Mouse (Mus musculus): ENCODE results near the gene A630001G21Rik.
A peak's percentile ranks its signal among the peaks of the same experiment; 100 is the strongest.

The A630001G21Rik gene

DNA sequence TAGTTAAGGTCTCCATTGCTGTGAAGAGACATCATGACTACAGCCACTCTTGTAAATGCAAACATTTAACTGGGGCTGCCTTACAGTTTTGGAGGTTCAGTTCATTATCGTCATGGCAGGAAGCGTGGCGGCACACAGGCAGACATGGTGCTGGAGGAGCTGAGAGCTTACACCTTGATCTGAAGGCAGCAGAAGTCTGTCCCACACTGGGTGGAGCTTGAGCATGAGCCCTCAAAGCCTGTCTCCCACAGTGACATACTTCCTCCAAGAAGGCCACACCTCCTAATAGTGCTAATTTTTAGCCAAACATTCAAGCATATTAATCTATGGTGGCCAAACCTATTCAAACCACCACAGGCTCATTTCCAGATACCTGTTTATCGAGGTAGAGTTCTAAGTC lies at the start of gene A630001G21Rik:
A630001G21Rik (minus strand) TSS at position 208 of the 400 bp plus-strand sequence.
- DNase-seq: peak; percentile 61

DNA sequence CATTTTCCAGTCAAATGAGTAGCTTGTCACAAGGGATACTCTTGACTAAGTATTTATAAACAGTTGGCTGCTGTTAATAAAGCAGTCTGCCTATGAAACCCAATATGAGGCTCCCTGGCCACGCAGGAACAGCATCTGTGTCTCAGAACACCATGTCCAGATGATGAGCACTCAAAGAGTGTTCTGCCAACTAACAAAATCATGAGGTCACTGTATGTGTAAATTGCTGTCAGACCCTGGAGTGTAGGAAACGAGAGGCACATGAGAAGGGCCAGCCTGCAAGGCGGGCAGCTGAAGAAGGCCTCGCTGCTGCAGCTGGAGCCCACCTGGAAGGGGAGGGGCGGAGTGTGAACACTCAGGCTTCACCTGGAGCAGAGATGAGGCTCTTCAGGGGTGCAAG lies 48.7 kb upstream of the A630001G21Rik start:
- peak; percentile 92 for DNase-seq

DNA sequence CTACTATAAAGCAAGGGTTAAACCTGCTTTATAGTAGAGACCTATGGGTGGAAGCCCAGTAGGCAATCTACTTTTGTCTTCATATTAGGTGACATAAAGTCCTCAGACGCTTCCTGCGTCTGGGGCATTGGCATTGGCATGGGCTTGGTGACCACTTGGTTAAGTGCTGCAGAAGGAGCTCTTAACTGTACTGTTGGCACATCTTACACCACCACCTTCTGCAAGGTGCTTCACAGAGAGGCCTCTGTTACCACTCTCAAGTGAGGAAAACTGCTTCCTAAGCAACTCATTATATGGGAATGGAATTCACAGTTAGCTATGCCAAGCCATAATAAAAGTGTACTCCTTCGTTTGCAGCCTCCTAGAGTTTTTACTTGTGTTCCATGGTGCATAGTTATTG lies 46.5 kb upstream of the A630001G21Rik start:
- peak; percentile 25 for DNase-seq

DNA sequence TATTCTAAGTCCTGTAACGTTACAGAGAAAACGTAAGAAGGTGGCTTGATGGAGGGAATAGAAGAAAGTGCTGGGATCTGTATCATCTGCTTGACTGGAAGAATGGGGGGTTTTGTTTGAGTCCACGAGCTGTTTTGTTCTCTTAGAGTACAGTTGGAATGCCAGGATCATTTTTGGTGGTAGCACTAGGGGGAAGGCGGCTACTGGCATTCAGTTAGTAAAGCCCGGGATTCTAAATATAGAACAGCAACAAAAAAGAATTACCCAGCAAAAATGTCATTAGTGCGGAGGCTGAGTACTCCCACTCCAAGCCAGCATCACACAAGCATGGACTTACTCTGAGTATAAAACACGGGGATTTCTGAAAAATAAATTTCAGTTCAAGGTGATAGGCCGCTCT lies 43.8 kb upstream of the A630001G21Rik start:
- DNase-seq: peak; percentile 71

DNA sequence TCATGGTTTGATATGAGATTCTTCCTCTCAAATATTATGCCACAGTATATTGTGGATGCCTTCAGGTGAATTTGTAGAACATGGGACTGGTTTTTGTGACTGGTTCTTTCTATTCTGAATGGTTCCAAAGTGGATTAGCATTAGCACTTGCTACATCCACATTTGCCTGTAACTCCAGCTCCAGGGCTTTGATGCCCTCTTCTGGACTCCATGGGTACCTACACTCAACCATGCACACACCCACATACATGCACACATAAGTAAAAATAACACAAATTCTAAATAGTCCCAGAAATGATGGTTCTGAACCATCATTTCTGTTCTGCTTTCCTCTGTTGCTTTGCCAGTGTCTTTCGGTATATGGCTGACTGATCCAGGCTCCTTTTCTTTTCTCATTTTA lies 41.3 kb upstream of the A630001G21Rik start:
- DNase-seq: no peak

DNA sequence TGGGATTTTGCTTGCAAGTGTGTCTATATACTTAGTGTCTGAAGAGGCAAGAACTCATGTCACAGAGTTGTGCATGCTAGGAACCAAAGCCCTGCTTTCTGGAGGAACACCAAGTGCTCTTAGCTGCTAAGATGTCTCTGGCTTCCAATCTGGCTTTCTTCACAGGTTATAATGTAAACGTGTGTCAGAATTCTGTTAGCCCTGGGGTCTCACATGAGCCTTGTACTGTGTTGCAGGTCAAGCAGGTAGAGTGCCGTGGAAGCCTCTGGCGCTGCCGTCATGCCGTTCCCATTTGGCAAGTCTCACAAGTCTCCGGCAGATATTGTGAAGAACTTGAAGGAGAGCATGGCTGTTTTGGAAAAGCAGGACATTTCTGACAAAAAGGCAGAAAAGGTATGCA lies 39.7 kb upstream of the A630001G21Rik start:
- DNase-seq: peak; percentile 66

DNA sequence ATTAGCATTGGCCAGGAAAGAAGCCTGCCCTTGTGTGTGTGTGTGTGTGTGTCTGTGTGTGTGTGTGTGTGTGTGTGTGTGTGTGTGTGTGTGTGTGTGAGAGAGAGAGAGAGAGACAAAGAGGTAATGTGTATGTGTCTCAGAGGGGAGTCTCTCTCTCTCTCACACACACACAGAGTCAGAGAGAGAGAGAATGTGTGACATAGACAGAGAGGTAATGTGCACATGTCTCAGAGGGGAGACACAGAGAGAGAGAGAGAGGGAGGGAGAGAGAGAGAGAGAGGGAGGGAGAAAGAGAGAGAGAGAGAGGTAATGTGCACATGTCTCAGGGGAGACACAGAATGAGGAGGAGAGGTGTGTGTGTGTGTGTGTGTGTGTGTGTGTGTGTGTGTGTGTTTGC lies 35.8 kb upstream of the A630001G21Rik start:
- peak; percentile 36 for DNase-seq

DNA sequence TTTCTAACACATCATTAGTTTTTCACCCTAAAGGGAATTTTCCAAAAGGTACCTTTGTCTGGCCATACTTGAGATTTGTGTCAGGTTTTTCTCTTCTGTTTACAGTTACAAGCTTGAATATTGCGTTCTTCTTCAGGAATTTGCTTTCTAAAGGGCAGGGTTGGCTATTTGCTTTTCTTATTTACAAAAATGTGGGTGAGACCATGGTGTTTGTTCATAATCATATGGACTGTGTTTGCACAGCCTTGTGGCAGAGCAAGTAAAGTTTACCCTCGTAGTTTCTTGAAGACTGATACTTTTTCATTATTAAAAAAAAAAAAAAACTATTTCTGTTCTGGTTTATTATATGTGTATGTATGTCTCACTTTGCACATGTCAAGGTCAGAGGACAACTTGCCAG lies 32.3 kb upstream of the A630001G21Rik start:
- DNase-seq: no peak

DNA sequence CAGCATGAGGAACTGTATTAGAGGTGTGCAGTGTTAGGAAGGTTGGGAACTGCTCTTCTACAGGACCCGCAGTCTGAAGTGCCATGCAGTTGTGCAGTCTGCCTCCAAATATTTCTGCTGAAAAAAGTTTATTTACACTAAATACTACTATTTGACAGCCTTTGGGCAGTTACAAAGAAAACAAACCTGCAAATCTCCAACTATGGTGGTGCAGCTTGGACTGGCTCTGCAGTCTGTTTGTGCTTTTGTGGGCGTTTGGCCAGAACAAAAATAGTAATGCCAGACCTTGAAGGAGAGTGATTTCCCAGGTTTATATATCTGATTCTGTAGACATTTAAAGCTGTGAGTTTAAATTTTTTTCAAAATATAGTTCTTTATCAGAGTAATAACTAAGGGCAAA lies 31.9 kb upstream of the A630001G21Rik start:
- DNase-seq: no peak

DNA sequence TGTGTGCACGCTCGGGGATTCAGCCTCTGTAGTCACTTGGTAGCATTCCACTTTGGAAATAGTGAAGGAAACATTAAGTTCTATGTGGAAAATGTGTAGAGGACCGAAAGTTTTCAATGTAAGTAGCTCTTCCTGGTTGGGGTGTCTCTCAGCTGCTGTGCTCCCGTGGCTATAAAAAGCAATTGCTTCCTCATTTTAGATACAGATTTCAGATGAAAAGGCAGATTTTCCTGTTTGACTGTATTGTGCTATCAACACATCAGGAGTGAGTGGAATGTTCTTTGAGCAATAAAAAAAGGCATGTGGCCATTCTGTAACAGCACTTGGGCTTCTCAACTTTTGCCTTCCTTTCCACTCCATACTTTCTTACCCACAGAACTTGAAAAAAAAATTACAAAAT lies 30.8 kb upstream of the A630001G21Rik start:
- DNase-seq: no peak

DNA sequence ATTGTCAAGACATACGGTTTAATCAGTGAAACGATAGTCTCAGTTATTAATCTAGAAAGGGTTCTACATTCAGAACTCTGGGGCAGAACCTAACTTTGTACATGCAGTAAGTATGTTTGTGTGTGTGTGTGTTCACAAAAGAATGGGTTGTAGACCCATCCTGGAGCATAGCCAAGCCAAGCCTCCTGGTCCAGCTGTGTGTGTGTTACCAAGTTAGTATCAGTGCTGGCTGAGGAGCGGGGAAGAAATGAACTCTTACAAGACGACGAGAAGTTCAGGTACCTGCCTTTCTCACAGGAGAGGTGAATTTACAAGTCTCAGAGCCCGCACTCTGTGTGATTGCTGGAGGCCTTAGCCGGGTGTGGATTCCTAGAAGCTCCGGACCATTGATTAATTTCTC lies 26.1 kb upstream of the A630001G21Rik start:
- peak; percentile 74 for DNase-seq

DNA sequence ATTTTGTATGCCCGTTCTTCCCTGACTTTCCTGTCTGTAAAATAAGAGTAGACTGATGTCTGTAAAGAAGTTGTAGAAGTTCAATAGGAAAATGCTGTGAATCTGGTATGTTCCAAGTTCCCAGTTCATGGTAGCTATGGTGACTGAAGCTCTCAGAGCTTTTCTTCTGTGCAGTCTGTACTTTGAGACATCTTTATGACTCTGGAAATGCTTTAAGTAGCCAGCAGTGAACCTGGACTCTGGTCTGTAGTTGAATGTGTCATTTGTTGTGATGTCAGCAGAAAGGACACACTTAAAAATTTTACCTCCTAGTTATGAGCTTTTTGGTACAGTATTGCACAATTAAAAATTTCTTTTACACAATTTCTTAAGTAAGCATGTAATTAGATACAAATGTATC lies 24.1 kb upstream of the A630001G21Rik start:
- no peak for DNase-seq

DNA sequence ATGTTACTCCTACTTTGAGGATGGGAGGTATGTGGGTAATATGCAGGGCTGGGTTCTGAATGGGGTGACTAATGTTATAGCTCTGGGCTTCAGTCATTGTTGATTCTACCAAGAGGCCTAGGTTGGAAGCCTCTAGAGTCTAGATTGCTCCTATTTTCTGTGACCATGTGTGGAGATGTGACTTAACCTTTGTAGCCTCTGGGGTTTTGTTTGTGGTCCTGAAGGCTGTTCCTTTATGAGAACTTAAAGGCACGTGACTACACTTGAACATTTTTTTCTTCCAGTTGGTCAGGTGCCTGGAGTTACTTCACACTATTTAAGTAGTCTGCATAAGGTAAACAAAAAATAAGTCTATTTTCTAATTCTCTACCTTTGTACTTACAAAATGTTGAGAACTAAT lies 21.3 kb upstream of the A630001G21Rik start:
- no peak for DNase-seq

DNA sequence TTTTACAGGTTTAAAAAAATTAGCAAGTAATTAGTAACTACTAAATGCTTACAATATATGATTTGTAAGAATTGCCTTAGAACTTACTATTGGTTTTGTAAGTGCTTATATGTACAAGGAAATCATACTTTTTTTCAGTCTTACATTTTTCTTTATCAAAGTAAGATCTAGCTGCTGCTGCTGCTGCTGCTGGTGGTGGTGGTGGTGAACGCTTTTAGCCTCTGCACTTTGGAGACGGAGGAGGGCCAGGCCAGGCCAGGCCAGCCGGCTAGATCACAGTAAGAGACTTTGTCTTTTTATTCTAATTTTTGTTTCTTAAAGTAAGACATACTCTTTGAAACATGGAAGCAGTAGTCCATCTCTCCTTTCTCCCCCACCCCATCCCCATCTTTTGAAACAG lies 16.8 kb upstream of the A630001G21Rik start:
- peak; percentile 43 for DNase-seq

DNA sequence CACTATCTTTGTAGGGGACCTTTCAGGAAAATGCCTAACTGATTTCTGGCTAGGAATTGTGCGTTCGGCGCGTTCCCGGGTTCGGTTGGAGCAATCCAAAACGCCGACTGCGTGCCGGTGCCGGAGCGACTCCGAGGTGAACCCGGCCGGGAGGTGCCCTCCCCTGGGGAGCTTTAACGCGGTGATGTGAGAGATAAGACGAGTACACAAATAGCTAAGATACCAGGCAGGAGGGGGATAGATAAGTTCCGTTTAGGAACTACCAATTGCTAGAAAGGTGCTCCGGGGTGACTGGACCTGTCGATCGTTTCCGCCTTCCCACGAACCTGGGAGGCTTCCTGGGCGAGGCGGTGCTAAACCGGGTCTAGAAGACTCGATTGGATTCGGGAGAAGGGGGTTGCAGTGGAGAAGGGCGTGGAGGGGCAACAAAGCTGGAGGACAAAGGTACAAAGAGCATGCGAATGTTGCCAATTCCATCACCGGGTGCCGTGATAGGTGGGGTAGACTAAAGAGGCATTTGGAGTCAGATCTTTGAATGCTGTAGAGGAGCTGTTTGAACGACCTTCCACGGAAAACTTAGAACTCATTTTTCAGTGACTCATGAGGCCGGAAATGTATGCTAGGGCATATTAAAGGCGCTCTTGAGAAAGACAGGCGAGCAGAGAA lies 15.8 kb upstream of the A630001G21Rik start:
- peak; percentile 91 for DNase-seq

DNA sequence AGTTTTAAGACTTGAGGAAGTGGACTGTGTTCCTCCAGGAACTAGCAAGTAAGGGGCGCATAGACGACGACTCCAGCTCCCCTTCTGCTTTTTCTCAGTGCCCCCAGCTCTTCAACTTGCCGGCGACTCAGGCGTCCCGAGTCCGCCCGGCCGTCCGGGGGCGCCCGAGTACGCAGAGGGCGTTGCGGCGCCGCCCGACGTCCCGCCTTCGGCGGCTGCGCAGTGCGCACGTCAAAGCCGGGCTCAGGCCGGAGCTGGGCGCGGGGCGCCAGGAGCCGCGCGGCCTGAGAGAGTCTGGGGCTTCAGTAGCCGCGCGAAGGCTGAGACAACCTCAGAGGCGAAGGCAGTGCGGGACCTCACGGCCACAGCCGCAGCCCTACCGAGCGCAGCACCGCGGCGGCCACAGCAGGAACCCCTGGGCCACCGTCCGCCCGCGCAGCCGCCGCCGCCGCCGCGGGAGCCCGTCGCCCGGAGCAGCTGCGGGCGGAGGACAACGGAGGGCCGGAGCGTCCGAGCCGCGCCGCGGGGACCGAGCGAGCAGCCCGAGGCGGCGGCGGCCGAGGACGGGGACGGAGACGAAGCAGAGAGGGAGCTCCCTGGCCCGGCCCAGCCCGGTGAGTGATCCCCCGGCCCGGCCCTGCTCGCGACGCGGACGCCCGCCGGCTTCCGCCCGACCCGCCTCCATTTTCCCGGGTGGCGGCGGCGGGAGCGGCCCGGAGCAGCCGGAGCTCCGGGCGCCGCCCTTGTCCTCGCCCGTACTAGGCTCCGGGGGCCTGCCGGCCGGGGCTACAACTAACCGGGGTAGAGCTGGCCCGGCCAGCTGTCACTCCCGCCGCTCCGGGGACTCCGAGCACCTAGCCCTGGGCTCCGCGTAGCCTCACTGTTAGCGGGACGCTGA lies 15.0 kb upstream of the A630001G21Rik start, which contains the start of gene Cab39:
Cab39 (plus strand) TSS at position 234 of the 898 bp plus-strand sequence.
- DNase-seq: peak; percentile 99

DNA sequence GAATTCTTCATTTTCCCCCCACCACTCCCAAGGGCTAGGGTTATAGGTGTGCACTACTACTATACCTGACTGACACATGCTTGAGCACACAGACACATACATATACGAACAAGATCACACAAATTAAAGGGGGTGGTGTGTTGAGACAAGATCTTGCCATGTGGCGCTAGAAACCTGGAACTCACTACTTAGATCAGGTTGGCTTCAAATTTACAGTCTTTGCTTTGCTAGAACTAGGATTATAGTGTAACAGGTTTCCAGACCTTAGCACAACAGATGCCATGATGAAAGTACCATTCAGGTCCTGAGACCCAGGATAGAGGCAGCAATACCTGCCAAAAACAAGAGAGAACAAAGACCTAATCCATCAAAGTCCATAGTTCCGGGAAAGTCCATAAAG lies 13.0 kb upstream of the A630001G21Rik start:
- peak; percentile 64 for DNase-seq

DNA sequence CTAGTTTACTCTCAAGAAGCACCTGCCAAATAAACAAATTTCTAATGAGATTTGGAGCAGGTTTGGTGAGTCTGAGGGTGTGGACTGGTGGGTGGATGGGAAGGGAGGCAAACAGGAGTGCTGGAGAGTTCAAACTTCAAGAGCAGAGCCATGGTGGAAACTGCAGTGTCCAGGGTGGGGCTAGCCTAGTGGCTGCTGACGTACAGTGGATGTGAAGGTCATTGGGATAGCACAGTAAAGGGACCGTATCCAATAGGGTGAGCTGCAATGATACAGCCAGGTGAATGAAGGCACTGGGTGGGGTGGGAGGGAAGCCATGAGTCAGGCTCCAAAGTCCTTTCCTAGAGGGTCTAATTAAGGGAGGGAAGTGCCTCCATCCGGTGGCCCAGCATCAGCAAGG lies 12.1 kb upstream of the A630001G21Rik start:
- DNase-seq: peak; percentile 66

DNA sequence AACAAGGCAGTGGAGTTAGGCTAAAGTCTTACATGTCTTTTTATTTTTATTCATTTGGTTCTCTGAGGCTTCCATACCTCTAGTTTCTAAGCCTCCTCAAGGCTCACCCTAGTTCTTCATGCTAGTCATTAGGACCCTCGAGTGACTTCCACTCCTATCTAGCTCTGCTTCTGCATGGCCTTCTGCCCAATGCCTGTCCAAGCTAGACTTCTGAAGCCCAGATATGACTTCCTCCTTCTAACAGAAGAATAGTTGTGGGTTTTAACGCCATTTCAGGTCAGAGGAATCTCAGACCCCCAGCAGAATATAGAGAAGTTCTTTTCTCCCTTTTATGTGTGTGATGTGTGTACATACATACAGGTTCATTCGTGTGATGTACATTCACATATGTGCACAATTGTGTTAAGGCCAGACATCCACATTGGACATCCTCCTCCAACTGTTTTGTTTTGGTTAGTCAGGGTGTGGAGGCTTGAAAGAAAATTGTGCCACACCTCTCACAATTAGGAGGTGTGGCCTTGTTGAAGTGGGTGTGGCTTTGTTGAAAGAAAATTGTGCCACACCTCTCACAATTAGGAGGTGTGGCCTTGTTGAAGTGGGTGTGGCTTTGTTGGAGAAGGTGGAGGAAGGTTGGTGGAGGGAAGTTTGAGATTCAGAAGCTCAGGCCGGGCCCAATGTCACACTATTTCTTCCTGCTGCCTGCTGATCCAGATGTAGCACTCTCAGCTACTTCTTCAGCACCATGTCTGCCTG lies 1.2 kb upstream of the A630001G21Rik start:
- DNase-seq: peak; percentile 53

DNA sequence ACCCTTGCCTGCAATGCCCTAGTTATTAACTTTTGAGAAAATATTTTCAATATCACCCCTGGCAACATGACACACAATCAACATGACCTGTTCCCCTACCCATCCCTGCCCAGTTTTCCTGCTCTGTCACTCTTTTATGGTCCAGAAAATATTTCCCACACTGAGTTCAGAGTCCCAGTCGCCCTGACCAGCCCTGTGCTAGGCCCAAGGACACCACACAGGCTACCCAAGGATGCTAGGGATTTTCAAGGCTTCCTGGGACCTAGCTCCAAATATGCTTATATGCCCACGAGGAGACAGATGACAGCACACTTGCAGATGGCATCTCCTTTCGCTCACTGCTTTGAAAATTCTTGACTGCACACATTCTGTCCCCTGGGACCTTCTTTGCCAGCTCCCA lies 569 bp upstream of the A630001G21Rik start:
- peak; percentile 80 for DNase-seq

DNA sequence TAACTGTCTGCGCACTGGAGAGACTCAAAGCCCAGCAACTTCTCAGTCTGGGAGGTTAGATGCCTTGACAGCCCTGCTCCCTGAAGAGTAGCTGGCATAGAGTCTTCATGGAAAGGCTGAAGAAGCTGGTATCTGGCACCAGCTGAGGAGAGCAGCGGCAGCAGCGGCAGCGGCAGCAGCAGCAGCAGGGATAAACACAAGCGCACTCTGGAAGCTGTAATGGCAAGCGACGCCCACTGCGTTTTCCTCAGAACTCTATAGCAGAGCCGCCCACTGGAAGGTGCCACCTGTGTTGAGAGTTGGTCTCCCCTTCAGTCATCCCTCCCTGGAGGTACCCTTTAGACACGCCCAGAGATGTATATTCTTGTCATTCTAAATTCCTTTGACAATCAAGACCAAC lies 2.3 kb downstream of the A630001G21Rik start:
- DNase-seq: peak; percentile 75

DNA sequence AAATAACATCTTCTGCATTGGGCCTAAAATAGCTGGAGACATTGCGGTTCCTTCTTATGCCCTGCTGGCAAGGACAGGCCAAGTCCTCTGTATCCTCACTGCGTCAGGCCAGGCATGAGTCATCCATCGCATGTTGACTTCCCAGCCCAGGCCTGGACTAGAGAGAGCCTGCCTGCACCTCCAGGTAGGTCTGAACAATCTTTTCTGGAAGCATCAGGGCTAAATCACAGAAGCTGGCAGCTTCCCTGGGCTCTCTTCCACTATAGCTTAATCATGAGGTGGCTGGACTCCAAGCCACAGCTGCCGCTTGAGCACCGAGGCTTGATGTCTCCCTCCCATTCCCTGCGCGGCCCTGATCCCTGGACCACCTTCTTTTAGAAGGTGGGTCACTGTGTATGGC lies 3.3 kb downstream of the A630001G21Rik start:
- peak; percentile 92 for DNase-seq

DNA sequence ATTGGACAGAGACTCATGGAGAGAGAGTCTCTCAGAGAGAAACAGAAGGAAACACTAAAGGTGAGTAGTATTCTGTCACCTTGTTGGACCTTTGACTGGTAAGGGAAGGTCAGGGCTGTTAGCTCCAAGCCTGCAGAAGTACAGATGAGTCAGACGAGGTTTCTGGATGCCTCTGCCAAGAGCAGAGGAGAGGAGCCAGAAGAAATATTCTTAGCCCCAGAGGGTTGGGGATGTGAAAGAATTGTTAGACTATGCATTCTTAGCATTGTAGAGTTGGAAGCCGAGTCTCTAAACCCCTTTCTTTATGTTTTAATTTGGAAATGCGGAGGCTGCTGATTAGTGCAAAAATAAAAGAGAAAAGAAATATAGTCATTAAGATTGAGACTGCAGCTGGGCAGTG lies 6.5 kb downstream of the A630001G21Rik start:
- no peak for DNase-seq
